Mouse (Mus musculus) cerebellum, adult 2 months (tissue): ENCODE measurements around the gene Copz2.

Experiments
- CTCF ChIP-seq: fragments of 200-500 bp; IDR thresholded peaks from 2 replicates; pipeline ENCODE4 v1.5.1; 2011; ENCODE audit warnings: low read depth, mild to moderate bottlenecking, control low read depth, low read length, moderate library complexity, borderline replicate concordance; ENCODE audit not compliant: insufficient read depth
- POLR2A ChIP-seq: fragments of 200-500 bp; IDR thresholded peaks from 2 replicates; pipeline ENCODE4 v1.6.1; 2011; ENCODE audit warnings: low read length, control low read depth, borderline replicate concordance; ENCODE audit not compliant: insufficient read depth

- TF ChIP-seq CTCF (peak; percentile 89), POLR2A (no peak)
Observed at GRCm38 (mm10) chr11:96860564-96860963, 10.9 kb downstream of the Copz2 start.
